Mouse (Mus musculus): ENCODE results near the gene Jph3.

- TF ChIP-seq CTCF (IDR thresholded peaks at IDR 0.05; ENCODE audit: low read depth), result 0 out of 2 replicates have a peak, but pooled peaks have one; percentile 19
- no peak for TF ChIP-seq EP300 (IDR thresholded peaks at IDR 0.05; ENCODE audit: low read depth)
Observed at GRCm38 (mm10) chr8:121818226-121818625, 88.8 kb downstream of the Jph3 start.

All from liver, postnatal 0 days (tissue).